Mouse (Mus musculus): ENCODE results near the gene Sohlh1.

- TF ChIP-seq EP300 (IDR thresholded peaks at IDR 0.05; ENCODE audit: low read depth) = no peak
- peak; percentile 7; the same call in 1 of the 2 replicates for TF ChIP-seq CTCF (IDR thresholded peaks at IDR 0.05; ENCODE audit: low read depth)
These were observed 41.1 kb upstream of the Sohlh1 start for GRCm38 (mm10) chr2:25888144-25888543.

All from liver, embryonic 14.5 days (tissue).